Mouse (Mus musculus): ENCODE data around the gene Msantd3.

Msantd3 gene

DNA sequence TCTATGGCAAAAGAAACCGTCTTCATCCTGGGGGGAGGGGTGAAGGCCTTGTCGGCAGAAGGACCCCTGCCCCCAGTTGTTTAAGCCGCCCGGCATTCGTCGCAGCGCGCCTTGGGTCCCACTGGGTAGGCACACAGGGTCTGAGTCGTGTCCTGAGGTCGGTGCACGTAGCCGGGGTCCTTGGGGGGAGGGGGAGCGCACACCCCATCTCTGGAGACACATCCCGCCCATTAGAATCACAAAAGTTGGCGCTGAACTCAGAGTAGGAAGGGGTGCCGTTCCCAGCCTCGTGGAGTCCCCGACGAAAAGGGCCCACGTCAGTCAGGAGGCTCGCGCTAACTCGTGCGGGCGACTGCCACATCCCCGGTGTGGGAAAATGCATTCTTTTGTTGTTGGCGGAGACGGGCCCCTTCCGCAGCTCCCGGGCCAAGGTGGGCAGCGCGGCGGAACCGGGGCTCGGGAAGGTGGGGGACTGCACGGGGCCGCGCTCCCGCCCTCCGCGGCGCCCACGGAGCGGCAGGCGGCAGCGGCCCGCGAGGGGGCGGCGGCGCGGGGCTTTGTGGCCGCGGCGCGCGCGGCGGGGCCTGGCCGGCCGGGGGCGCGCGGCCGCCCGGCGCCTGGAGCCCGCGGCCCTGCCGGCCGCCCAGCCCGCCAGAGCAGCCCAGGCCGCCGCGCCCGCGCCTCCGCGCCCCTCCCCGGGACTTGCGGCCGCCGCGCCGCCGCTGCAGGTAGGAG is at the start of gene Msantd3:
Gene Msantd3, plus strand, starts transcription at position 95 of the 735 bp plus-strand sequence.
- peak; percentile 95 for DNase-seq

DNA sequence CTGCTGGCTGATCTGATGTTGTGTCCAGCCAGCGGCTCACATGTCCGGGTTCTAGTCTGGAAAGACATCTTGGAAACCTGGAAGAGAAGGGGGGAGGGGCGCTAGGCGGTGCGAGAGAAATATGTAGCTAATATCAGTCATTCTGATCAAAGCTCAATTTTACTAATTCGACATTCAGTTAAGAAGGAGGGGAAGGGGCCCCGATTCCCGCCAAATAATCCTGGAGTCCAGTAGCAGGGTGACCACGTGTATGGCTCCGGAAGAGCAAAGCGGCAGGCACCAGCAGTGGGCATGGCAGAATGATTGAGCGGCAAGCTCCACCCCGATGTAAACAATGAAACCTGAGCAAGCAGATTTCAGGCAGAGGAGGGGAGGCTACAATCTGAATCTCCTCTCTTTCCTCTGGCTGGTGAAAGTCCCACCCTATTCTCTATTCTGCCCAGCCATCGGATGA is 48.4 kb upstream of the Msantd3 start:
- DNase-seq, result no peak

DNA sequence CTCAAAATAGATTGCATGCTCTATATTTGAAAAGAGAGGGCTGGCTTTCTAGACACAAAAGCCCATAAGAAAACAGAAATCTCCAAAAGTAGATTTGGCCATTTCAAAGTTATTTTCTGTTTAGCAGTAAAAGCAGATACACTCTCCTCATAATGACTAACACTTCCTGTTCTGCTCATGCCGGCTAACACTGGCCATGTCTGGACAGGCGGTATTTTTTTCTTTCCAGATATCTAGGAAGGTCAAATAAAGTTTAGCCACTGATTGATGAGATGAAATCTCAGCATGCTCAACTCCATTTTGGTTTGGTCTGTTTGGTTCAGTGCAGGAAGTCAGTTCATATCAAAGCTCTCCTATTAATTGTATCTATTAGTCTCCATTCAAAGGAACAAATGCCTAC is 47.2 kb upstream of the Msantd3 start:
- no peak for DNase-seq

DNA sequence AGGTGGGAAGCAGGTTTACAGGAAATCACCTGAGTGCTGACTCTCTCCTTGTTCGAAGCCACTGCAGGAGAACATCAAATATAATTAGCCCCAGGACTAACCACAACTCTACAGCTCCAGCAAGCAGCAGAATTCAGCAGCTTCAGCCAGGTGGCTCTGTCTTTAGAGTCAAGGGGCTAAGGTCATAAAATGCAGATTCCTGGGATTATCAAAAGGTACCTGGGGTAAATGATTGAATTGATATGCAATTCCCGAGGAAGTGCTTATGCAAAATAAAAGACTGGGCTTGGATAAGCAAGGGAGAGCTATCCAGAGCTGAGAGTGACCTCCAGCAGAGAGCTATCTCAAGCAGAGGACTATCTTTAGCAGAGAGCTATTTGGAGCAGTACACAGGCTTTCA is 28.9 kb upstream of the Msantd3 start:
- no peak for DNase-seq

DNA sequence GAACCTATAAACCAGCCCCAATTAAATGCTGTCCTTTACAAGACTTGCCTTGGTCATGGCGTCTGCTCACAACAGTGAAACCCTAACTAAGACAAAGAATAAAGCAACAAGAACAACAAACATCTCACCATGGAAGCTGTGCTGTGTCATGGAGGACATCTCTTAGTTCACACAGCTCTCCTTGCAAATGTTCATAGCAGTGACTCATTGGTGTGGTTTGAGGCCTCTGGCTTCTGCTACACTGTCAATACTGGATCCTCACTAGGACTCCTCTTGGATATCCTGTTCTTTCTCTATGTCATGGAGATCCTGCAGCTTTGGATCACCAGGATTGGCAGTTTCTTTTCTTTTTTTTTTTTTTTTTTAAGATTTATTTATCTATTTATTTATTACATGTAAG is 10.2 kb upstream of the Msantd3 start:
- DNase-seq, result no peak

DNA sequence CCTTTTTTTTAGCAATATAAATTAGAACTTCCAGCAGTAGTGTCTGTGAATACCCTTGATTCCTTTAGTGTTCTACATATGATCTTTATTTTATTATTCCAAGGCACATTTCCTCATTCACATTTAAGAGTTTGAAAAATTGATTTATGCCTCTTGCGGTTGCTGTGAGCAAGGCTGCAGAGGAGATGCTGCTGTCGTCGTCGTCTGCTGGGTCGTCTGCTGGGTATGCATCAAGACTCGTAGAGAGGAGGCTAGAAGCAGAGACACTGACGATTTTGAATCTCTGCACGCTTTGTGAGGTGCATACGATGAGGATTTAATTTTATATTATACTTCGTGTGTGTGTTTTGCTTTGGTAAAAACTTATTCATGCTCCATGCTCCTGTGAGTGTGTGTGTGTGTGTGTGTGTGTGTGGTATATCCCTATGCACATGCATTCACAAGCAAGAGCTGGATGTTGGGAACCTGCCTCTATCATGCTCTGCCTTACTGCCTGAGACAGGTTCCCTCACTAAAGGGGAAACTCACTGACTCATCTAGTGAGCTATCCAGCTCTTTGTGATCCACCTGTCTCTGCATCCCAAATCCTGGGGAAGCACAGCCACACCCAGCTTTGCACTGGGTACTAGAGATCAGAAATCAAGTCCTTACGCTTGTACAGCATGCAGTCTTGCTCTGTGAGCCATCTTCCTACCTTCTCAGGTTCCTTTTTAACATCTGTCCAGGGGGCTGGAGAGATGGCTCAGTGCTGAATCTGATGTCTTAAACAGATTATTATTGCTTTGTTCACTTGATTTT is 7.7 kb upstream of the Msantd3 start:
- peak; percentile 18 for DNase-seq

DNA sequence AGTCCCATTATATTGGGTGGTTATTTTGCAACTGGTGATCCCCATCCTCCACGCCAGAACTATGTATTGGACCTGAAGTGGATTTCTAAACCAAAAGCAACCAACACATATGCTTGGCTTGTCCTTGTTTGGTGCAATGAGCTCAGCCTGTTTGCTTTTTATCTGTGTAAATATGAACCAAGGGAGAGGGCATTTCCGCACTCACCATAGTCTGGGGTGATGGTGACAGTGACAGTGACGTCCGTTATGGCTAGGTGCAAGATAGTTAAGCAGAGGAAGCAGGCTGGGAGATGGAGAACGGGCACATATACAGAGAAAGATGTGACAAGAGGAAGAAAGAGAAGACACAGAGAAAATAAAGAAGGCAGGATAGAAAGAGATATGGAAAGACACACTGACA is 3.5 kb upstream of the Msantd3 start:
- peak; percentile 58 for DNase-seq

DNA sequence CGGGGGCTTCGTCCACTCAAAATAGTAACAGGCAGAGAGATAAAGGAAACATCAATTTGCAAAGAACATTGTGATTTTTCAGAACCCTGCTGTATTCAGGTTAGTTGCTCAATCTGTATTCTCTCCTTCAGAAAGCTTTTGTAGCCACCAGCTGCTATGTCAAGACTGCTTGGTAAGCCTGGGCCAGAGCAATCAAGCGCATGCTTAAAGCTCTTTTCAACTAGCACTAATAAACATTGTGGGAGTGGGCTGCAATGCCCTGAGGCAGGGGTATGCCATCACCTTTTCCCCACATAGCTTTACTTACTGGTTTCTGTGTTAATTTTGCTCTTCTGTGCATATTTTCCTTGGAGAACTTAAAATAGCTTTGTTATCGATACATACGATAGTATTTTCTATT is 2.7 kb upstream of the Msantd3 start:
- no peak for DNase-seq

DNA sequence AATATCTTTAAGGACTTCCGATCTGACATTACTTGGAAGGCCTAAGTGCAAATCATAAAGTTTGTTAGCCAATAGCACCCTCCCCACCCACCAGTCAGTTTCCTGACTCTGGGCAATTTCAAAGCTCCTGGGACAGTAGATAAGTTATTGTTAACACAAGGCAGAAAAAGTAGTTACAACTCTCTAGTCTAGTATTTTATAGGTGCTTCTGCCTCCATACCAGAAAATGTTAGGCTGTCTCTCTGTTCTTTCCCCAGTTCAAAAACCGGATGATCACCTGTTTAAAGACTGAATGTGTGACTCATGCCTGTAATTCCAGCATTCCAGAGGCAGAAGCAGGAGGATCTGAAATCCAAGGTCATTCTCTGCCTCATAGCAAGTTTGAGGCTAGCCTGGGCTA is 1.2 kb upstream of the Msantd3 start:
- peak; percentile 53 for DNase-seq

DNA sequence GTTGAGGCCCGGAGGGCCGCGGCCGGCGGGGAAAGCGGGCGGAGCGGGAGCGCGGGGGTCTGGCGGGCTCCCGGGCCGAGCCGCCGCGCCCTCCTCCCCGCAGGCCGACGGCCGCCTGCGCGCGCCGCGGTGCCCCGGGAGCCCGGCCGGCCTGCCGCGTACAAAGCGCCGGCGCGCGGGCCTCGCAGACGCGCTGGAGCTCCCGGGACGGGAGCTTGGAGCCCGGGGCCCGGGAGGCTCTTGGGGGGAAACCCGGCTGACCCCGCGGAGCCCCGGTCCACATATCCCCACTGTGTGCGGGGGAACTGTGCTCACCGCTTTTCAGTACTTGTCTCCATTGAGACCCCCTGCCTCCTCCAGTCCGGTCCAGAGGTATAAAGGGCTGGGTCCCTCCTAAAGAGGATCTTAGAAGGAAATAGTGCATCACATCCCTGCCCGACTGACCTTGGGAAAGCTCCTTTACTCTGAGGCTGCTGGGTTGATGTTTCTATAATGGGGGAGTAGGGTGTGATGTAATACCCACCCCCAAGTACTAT is 909 bp downstream of the Msantd3 start:
- DNase-seq, result peak; percentile 91

DNA sequence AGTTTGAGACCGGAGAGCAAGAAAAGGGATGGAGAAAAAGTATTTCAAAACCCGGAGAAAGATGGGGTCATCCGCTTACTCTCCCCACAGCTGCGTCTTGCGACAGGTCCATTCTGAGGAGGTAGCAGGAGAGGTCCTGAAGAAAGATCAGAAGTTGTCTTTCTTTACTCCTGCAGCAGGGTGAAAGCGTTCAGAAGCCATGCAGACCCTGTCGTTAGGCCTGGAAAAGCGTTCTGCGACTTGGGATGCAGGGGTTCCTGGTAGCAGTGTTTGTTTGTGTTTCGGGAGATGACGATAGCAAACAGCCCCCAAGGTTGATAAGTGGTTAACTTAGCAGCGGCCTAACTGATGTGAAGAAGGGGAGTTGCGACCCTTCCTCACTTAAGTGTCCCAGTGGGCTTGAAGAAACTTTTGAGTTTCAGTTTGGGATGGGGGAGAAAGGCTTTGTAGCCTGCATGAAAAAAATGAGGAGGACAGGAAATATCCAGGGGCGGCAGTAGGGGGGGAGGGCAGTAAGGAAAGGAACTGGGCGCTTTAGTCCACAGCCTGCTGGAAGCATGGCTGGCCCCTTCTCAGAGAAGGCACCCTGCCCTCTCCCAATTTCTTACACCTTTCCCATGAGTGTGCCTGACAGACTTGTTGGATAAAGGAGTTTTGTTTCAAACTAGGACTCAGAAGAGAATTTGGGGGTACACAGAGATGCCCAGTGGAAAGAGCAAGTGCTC is 2.0 kb downstream of the Msantd3 start:
- peak; percentile 55 for DNase-seq

DNA sequence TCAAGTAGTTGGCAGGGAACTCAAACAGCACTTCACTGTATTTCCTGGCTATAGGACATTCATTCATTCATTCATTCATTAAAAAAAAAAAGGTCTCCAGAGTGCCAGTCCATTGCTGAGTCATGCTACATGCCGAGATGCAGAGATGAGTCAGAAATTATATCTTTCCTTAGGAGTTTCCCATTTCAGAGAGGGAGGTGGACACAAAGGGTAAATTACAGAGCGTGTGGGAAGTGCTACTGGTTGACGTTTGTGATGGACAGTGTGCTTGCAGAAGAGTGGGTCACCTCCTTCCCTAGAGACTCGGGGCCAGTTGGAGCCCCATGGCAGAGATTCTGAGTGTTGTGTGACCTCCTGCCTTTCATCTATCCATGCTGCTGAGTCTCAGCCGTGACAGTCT is 2.6 kb downstream of the Msantd3 start:
- peak; percentile 88 for DNase-seq

DNA sequence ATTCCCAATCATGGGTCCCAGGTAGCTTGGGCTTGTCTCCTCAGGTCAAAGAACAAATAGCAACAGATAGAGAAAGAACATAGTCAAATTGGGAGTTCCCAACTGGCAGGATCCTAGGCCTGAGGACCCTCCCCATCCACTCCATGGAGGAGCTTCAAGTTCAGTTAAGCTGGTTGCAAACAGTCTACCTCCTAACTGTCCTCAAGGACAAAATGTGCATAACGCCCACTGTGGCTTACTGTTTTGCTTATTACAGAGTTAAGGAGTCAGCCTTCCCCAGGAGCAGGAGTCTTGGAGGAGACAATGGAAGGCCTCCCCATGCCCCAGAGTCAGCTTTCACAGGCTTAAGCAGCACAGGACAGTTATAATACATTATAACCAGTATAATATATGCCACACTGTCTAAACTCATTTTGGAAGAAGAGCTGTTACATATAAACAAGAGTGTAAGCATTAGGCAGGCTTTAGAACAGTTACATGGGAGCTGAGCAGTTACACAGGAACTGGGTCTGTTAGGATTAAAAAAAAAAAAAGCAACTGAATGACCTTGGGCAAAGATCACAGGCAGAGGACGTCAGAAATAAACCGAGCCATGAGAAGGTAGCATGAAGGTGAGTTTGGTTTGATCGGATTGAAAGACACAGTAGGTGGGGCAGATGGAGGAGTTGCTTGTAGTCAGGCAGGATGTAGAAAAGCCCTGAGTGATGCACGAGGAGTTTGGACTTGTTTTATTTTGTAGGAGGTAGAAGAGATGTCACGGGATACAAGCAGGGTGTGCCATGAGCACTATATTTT is 3.5 kb downstream of the Msantd3 start:
- DNase-seq, result peak; percentile 33

DNA sequence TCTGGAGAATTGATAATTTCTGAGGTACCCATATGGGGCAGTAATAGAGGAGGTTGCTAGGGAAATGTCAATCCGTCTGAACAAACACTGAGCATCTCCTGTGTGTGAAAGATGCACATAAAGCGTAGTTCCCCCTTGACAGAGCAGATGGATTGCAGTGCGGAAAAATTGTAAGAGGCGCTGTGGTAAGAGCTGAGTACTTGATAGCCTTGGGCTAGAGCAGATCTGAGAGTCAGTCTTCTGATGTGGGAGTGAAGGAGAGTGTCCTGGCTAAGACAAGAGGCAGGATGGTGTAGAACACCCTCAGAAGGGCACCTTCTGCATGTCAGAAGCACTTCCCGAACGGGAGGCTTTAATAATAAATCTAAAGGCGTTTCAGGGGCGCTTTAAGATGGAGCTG is 4.4 kb downstream of the Msantd3 start:
- peak; percentile 71 for DNase-seq

DNA sequence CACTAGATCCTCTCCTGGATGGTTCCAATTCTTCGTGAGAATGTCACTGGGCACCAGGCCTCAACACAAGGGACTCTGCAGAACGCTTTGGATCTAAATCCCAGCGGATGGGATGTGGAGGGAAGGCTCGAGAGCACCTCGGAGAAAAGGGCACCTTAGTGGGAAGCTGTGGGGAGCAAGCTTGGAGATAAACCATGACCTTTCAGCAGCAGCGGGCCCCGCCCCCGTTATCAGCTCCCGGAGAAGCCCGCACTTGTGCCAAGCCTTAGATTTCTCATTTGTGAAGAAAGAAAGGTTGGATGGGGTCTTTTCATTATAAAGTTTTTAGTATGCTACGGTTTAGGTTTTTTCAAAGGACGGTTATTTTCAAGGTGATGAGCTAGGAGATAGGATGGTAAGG is 6.2 kb downstream of the Msantd3 start:
- DNase-seq, result peak; percentile 55

DNA sequence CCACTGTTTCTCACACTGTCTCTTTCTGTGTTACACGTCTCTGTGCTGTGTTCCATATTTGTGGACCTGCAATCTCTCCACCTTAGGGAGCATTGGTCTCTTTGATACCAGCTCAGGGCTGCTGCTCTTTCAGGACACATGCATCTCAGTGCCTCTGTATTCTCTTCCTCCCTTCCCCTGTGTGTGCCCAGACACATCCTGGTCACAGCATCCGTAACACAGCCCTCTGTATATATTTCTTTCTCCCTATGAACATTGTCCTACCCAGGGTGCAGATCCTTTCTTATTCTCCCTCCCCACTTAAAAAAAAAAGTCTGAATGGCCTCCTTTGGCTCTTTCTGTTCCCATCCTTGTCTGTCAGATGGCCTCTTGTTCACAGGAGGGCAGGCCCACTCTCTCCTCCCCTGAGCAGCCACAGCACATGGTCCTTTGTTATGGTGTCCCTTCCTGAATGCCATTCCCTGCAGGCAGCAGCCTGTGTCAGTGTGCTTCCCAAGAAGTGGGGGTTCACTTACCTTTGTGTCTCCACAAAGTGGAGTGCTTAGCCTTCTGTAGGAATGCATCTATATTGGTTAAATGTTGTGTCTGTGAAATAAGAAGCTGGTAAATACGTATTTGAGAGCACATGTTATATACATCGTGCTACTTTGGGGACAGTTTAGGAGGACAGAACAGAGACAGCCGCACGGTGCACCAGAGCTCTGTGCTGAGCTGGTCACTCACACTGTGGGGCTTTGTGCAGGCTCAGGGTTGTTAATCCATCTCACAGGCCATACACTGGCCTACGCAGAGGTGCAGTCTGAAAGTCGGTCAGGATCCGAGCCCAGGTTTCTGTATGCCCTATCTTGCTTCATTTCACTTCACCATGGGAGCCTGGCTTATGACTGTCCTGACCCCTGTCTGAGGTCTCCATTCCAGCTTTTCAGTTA is 7.1 kb downstream of the Msantd3 start:
- peak; percentile 64 for DNase-seq

DNA sequence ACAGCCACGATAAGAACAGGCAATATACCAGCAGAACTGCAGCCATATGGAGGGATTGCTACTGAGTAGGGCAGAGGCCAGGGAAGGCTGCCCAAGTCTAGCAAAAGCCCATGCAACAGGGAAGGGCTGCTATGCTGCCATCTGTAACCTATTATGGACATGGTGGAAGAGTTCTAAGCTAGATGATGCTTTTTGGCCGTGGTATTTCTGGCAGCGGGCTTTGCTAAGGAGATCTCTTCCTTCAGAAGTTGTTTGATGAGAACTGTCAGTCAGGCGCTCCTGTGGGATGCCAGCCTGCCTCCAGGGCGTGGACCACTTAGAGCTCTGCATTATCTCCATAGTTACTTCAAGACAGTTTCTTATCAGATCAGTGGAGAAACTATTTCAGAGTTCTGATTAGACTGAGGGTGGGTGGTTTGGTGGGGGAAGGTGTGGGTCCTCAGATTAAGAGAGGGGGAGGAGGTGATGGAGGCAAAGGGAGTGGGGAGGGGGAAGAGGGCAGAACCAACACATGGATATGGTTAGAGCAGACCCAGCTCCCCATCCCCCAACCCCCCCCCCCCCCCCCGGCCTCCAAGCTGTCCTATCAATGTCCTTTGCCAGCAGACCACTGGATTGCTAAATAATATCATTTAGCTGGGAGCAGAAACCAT is 8.8 kb downstream of the Msantd3 start:
- peak; percentile 73 for DNase-seq

DNA sequence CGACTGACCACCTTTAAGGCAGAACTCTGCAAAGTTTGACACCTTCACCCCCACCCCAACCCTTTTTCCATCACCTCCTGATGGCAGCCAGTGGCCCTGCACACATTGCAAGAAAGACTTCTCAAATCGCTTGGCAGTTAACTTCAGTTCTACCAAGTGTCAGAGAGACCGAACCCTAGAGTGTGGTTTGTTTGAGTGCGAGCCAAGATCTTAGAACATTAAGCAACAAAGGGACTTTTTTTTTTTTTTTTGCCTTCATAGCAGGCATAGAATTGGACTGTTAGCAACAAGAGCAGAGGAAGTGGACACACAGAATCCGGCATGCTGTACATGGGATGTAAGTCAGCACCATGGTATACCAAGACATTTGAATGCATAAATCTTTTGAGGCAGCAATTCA is 9.9 kb downstream of the Msantd3 start:
- DNase-seq, result peak; percentile 41

DNA sequence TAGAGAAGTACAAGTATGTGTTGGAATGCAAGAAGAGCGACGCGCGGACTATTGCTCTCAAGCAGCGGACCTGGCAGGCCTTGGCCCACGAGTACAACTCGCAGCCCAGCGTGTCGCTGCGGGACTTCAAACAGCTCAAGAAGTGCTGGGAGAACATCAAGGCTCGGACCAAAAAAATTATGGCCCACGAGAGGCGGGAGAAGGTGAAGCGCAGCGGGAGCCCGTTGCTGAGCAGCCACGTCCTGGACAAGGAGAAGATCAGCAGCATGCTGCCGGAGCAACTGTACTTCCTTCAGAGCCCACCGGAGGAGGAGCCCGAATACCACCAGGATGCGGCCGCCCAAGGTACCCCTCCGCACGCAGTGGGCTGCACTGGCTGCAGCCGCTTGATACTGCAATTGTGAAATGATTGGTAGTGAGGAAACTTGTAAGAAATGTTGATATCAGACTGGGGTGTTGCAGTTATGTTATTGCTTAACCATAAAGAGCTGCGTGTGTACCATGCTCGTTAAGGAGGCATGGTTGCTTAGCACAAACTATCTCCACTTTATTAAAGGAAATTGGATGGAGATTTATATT is 12.8 kb downstream of the Msantd3 start:
- peak; percentile 88 for DNase-seq

DNA sequence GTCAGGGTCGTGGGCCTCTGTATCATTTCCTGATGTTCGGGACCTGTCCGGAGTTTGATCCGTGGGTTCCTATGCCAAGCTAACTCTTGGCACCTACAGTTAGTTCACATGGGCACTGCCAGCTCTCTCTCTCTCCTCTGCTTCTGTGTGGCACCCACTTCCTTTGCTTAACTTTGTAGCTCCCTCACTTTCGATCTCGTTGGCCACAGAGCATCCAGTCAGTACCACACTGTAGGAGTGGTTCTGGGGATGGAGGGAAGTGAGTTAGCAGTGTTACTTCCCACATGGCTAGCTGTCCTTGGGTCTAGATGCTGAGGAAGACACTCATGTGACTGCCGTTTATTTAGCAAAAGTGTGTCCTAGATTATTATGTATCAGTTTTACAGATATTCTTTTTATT is 14.4 kb downstream of the Msantd3 start:
- peak; percentile 87 for DNase-seq

Measured in heart, adult 11 months (tissue).